Mouse (Mus musculus): ENCODE data around the gene Cfi.

DNA sequence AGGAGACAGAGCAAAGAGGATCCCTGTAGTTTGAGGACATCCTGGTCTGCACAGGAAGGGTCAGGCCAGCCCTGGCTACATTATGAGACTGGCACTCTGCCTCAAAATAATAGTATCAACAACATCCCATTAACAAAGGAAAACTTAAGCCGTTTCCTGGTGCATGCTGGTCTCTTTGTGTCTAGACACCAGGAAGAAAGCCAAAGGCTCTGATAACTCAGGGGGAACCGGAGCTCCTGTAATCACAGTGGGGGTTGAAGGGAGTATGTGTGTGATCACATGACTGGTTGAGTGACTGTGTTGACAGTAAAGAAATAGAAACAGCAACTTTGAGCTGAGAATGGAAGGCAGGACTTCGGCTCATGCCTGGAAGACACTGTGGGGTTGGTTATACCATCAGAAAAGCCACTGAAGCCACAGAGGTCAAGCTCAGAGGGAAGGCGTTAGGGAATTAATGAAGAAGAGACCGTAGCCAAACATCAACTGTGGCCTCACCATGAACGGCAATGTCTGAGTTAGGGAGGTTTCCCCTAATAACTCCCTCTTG lies at the start of gene Cfi:
- no peak for TF ChIP-seq GATA1 (IDR thresholded peaks at IDR 0.05; ENCODE audit: low read length)
- no peak for TF ChIP-seq TAL1 (IDR thresholded peaks at IDR 0.05; ENCODE audit: low read length)
